Mouse (Mus musculus): Measurements from ENCODE around the gene Ccdc36.
A peak's percentile ranks its signal among the peaks of the same experiment; 100 is the strongest.

Gene Ccdc36

GRCm38 (mm10) chr9:108445125-108445524, 16.8 kb upstream of the Ccdc36 start:
- DNase-seq (ENCODE audit: low spot score), result no peak

GRCm38 (mm10) chr9:108441236-108441919, 13.1 kb upstream of the Ccdc36 start:
- no peak for DNase-seq (ENCODE audit: low spot score)

GRCm38 (mm10) chr9:108440485-108440884, 12.2 kb upstream of the Ccdc36 start:
- DNase-seq (ENCODE audit: low spot score), result no peak

- DNase-seq (ENCODE audit: low spot score), result no peak
Observed at GRCm38 (mm10) chr9:108439176-108439575, 10.9 kb upstream of the Ccdc36 start.

GRCm38 (mm10) chr9:108436182-108436581, 7.9 kb upstream of the Ccdc36 start, which contains the start of gene BC048562:
Gene BC048562, plus strand, starts transcription at chr9:108436482.
- DNase-seq (ENCODE audit: low spot score), result no peak

- peak; percentile 87 for DNase-seq (ENCODE audit: low spot score)
Observed at GRCm38 (mm10) chr9:108431431-108432067, 3.3 kb upstream of the Ccdc36 start.

- no peak for DNase-seq (ENCODE audit: low spot score)
Observed at GRCm38 (mm10) chr9:108412221-108412620, 16.1 kb downstream of the Ccdc36 start.

GRCm38 (mm10) chr9:108411381-108411942, 16.8 kb downstream of the Ccdc36 start:
- DNase-seq (ENCODE audit: low spot score), result no peak

- DNase-seq (ENCODE audit: low spot score), result no peak
Observed at GRCm38 (mm10) chr9:108409535-108409934, 18.7 kb downstream of the Ccdc36 start.

GRCm38 (mm10) chr9:108404451-108404850, 23.8 kb downstream of the Ccdc36 start:
- no peak for DNase-seq (ENCODE audit: low spot score)

GRCm38 (mm10) chr9:108403081-108403480, 25.2 kb downstream of the Ccdc36 start:
- no peak for DNase-seq (ENCODE audit: low spot score)

- peak; percentile 60 for DNase-seq (ENCODE audit: low spot score)
Observed at GRCm38 (mm10) chr9:108401186-108401960, 26.9 kb downstream of the Ccdc36 start.

- DNase-seq (ENCODE audit: low spot score), result no peak
Observed at GRCm38 (mm10) chr9:108398324-108398723, 30.0 kb downstream of the Ccdc36 start.

GRCm38 (mm10) chr9:108395427-108395826, 32.9 kb downstream of the Ccdc36 start:
- no peak for DNase-seq (ENCODE audit: low spot score)

GRCm38 (mm10) chr9:108394191-108394590, 34.1 kb downstream of the Ccdc36 start:
- no peak for DNase-seq (ENCODE audit: low spot score)

- DNase-seq (ENCODE audit: low spot score), result peak; percentile 80
Observed at GRCm38 (mm10) chr9:108392676-108393075, 35.6 kb downstream of the Ccdc36 start, which contains the start of gene 1700102P08Rik. Gene 1700102P08Rik, plus strand, starts transcription at chr9:108392805.

GRCm38 (mm10) chr9:108389220-108389619, 39.1 kb downstream of the Ccdc36 start:
- DNase-seq (ENCODE audit: low spot score), result no peak

GRCm38 (mm10) chr9:108388601-108389000, 39.7 kb downstream of the Ccdc36 start:
- DNase-seq (ENCODE audit: low spot score), result no peak

- DNase-seq (ENCODE audit: low spot score), result no peak
Observed at GRCm38 (mm10) chr9:108386816-108387215, 41.5 kb downstream of the Ccdc36 start.

- no peak for DNase-seq (ENCODE audit: low spot score)
Observed at GRCm38 (mm10) chr9:108385006-108385405, 43.3 kb downstream of the Ccdc36 start.

GRCm38 (mm10) chr9:108381382-108381781, 46.9 kb downstream of the Ccdc36 start:
- DNase-seq (ENCODE audit: low spot score), result no peak

- no peak for DNase-seq (ENCODE audit: low spot score)
Observed at GRCm38 (mm10) chr9:108379294-108379693, 49.0 kb downstream of the Ccdc36 start.
